Mouse (Mus musculus): ENCODE results near the gene Setd4. TPM values are rescaled to one million over a fixed set of nuclear protein-coding genes. Genes with fewer than 3 reads are reported as not detected.
A peak's percentile ranks its signal among the peaks of the same experiment; 100 is the strongest.

Gene Setd4
- total RNA-seq, 2 experiments from 2014 or later, result 1.9 to 6.7 TPM

GRCm38 (mm10) chr16:93592711-93593110 is 11.2 kb downstream of the Setd4 start:
- no peak for ATAC-seq (ENCODE audit: poor library complexity, severe bottlenecking)

GRCm38 (mm10) chr16:93591450-93592430 is 12.1 kb downstream of the Setd4 start:
- ATAC-seq (ENCODE audit: poor library complexity, severe bottlenecking), result no peak

GRCm38 (mm10) chr16:93590915-93591314 is 12.9 kb downstream of the Setd4 start:
- ATAC-seq (ENCODE audit: poor library complexity, severe bottlenecking), result no peak

- no peak for ATAC-seq (ENCODE audit: poor library complexity, severe bottlenecking)
These were observed 15.6 kb downstream of the Setd4 start for GRCm38 (mm10) chr16:93588281-93588680.

GRCm38 (mm10) chr16:93586382-93586781 is 17.5 kb downstream of the Setd4 start:
- peak; percentile 66 for ATAC-seq (ENCODE audit: poor library complexity, severe bottlenecking)

- peak; percentile 63 for ATAC-seq (ENCODE audit: poor library complexity, severe bottlenecking)
These were observed 18.1 kb downstream of the Setd4 start for GRCm38 (mm10) chr16:93585703-93586205.

- ATAC-seq (ENCODE audit: poor library complexity, severe bottlenecking), result peak; percentile 44
These were observed 18.7 kb downstream of the Setd4 start for GRCm38 (mm10) chr16:93584976-93585702.

GRCm38 (mm10) chr16:93581125-93581524 is 22.7 kb downstream of the Setd4 start:
- ATAC-seq (ENCODE audit: poor library complexity, severe bottlenecking), result no peak

- no peak for ATAC-seq (ENCODE audit: poor library complexity, severe bottlenecking)
These were observed 25.4 kb downstream of the Setd4 start for GRCm38 (mm10) chr16:93578346-93579005.

GRCm38 (mm10) chr16:93576412-93577082 is 27.3 kb downstream of the Setd4 start:
- ATAC-seq (ENCODE audit: poor library complexity, severe bottlenecking), result peak; percentile 73

GRCm38 (mm10) chr16:93575574-93575973 is 28.3 kb downstream of the Setd4 start:
- ATAC-seq (ENCODE audit: poor library complexity, severe bottlenecking), result no peak

- ATAC-seq (ENCODE audit: poor library complexity, severe bottlenecking), result peak; percentile 29; the same call in 1 of the 2 replicates
These were observed 29.2 kb downstream of the Setd4 start for GRCm38 (mm10) chr16:93574521-93575191.

GRCm38 (mm10) chr16:93573434-93573833 is 30.4 kb downstream of the Setd4 start:
- no peak for ATAC-seq (ENCODE audit: poor library complexity, severe bottlenecking)

- peak; percentile 39 for ATAC-seq (ENCODE audit: poor library complexity, severe bottlenecking)
These were observed 31.5 kb downstream of the Setd4 start for GRCm38 (mm10) chr16:93572383-93572782.

- no peak for ATAC-seq (ENCODE audit: poor library complexity, severe bottlenecking)
These were observed 45.4 kb downstream of the Setd4 start for GRCm38 (mm10) chr16:93558499-93558898.

- no peak for ATAC-seq (ENCODE audit: poor library complexity, severe bottlenecking)
These were observed 46.2 kb downstream of the Setd4 start for GRCm38 (mm10) chr16:93557646-93558045.

GRCm38 (mm10) chr16:93552686-93553513 is 51.0 kb downstream of the Setd4 start:
- ATAC-seq (ENCODE audit: poor library complexity, severe bottlenecking), result peak; percentile 94

GRCm38 (mm10) chr16:93549287-93549686 is 54.6 kb downstream of the Setd4 start:
- no peak for ATAC-seq (ENCODE audit: poor library complexity, severe bottlenecking)

- ATAC-seq (ENCODE audit: poor library complexity, severe bottlenecking), result no peak
These were observed 55.8 kb downstream of the Setd4 start for GRCm38 (mm10) chr16:93548045-93548444.
